Mouse (Mus musculus) v-Abl transformed pro-B cells (cell line): Measurements from ENCODE around the gene Mgst3.

ENCODE experiments used
- in situ Hi-C, 2 experiments: fragments of 400-800 bp; cut with MboI; formaldehyde crosslinking; loops; one replicate each; pipeline ENCODE4 v1.15.1; 2025; ENCODE audit not compliant: unreplicated experiment in 2 of 2

Gene Mgst3

DNA sequence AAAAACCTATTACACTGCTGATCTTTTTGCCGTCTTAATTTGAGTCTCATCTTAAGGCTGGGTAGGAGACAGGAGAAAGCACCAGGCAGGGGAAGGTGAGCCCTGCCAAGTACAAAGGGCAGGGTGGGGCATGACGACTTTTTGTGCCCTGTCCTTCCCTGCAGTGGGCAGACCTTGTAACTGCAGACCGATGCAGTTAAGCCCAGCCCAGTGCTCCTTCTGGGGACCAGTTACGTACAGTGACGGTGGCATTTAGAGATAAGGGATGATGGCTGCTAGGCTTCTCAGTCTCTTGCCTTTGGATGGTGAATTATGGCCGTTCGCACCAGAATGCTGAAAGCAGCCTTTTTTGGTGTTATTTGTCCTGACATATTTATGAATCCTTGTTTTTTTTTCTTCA, 25.1 kb downstream of the Mgst3 start:
- in situ Hi-C loops: loop anchor here in 1 of 2 experiments (25.0 kb wide), 1 partner anchor 1206 kb away; no protein-coding TSS in a partner anchor

DNA sequence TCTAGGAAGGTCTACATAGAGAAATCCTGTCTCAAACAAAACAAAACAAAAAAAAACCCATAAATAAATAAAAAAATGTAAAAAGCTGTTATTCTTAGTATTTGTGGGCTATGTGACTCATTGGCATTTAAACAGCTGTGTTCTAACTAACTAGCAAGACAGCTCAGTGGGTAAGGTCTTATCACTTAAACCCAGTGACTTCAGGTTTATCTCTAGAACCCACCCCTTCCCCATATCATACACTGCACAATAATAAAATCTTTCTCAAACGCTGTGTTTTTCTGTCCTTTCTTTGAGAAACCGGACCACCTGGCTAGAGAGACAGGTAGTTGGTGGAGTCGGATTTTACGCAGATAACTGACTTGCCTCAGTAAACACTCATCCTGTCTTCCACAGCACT, 25.6 kb downstream of the Mgst3 start:
- in situ Hi-C loops: loop anchor here in 1 of 2 experiments (25.0 kb wide), 1 partner anchor 1206 kb away; no protein-coding TSS in a partner anchor

DNA sequence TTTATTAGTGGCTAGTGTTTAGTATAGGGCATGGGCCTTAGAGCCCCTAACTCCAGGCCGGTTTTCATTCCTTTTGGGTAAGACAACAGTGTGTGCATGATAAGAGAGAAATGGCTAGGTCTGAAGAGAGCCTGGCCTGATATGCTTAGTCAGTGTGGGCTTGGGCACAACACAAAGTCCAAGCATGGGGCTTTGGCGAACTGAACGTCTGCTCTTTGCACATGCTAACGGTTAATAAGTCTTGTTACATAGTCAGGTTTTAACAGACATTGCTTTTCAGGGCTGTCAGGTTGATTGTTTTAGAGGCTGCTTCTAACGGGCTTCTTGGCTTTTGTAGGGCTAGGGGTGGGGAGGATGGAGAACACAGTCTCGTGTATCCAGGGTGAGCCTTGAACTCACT, 27.0 kb downstream of the Mgst3 start:
- in situ Hi-C loops: loop anchor here in 1 of 2 experiments (25.0 kb wide), 1 partner anchor 1204 kb away; no protein-coding TSS in a partner anchor

DNA sequence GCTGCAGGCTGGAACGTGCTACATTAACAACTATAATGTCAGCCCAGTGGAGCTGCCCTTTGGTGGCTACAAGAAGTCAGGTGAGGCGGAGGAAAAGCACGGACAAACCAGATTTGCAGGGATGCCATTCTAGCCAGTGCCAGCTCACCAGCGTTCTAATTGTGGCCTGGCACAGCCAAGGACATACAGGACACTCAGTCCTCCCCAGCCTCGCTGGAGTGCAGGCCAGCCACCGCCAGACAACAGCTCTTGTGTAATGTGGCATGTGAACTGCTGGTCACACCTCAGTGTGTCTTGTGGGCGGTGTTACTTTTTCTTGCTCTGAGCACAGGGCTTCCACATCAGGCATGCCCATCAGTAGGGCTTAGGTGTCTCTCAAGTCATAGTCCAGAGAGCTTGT, 27.8 kb downstream of the Mgst3 start:
- in situ Hi-C loops: loop anchor here in 1 of 2 experiments (25.0 kb wide), 1 partner anchor 1204 kb away; no protein-coding TSS in a partner anchor

DNA sequence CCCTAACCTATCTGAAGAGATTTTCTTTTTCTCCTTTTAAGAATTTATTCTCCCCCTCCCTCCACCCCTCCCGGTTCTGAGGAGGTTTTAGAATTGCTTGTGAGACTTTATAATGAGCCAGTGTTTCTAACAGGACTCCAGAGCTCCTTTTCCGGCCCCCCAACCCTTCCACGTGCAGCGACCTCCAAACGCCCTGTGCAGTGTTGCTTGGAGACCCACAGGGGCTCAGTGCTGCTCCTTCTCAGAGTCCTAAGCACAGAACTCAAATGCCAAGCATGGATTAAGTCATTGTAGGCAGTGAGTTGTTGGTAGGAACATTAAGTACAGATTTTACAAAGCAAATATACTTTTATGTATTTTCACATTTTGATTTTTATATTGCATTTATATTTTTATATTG, 30.3 kb downstream of the Mgst3 start:
- in situ Hi-C loops: loop anchor here in 1 of 2 experiments (25.0 kb wide), 1 partner anchor 1201 kb away; no protein-coding TSS in a partner anchor

DNA sequence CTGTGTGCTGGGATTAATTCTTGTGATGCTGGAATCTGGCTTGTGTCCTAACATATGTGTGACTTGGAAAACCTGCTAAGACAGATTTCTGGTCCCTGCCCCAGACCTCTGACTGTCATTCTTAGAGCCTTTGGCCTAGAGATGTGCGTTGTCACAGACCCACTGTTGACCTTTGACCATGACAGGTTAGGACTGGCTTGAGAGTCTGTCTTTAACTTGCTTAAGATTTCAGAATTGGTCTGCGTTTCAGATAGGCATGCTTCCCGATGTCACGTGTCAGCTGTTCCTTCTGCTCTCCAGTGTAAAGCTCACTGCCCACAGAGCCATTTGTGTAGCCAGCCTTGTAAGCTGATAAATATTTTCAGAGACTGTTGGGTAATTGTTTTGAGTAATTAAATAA, 30.8 kb downstream of the Mgst3 start:
- in situ Hi-C loops: loop anchor here in 1 of 2 experiments (25.0 kb wide), 1 partner anchor 1201 kb away; no protein-coding TSS in a partner anchor

DNA sequence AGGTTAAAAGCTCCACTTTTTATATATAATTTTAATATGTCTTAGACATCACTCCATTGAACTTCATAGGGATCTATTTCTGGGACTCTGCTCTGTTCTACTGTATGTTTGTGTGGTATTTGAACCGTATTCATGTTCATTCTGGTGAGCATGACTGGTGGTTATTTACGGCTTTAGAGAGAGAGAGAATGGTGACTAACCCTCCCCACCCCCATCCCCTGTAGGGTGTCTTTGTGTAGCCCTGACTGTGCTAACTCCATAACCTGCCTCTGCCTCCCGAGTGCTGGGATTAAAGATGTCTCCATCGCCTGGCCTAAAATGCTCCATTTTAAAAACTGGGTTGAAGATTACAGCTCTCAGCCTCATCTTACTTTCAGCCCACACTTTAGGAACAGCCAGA, 33.4 kb downstream of the Mgst3 start:
- in situ Hi-C loops: loop anchor here in 1 of 2 experiments (25.0 kb wide), 1 partner anchor 1198 kb away; no protein-coding TSS in a partner anchor

DNA sequence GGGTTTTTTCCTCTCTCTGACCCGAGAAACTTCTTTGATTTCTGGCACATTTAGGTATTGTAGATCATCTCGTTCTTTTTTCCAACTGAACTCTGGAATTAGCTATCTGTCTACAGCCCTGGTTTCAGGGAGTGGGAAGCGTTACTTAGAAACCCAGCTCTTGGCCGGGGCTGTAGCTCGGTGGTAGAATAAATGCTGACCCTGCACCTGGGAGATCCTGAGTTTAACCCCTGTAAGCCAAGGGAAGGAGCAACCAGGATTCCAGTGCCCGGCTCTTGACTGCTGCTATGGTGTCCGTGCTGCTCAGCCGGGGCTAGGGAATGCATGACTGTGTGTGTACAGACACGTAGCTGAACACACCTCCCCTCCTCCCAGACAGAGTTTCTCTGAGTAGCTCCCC, 34.9 kb downstream of the Mgst3 start:
- in situ Hi-C loops: loop anchor here in 1 of 2 experiments (25.0 kb wide), 1 partner anchor 1196 kb away; no protein-coding TSS in a partner anchor

DNA sequence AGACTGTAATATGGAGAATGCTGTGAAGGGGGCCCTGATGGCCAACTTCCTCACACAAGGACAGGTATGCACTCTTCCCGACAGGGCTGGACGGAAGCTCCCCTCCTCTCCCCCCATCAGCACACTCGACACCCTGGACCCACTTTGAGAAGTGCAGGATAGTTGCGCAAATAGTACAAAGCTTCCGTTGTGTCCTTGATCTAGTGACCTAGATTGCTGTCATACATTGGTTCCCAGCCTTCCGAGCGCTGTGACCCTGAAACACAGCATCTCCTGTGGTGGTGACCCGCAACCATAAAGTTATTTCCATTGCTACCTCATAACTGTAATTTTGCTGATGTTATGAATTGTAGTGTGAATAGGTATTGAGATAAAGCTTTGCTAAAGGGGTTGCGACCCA, 36.3 kb downstream of the Mgst3 start:
- in situ Hi-C loops: loop anchor here in 1 of 2 experiments (25.0 kb wide), 1 partner anchor 1195 kb away; no protein-coding TSS in a partner anchor

DNA sequence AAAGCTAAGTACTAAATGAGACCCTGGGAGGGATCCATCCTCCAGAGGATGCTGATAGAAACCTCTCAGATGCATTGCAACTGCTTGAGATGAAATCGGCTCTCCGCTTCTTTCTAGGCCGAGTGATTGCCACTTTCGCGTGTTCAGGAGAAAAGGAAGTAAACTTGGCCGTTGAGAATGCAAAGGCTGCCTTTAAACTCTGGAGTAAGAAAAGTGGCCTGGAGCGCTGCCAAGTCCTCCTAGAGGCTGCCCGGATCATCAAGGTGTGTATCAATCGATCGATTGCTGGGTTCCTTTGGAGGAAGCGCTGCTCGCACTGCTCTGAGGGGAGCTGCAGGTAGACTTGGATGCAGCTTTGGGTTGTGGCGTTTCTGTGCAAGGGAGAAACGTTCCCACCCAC, 41.2 kb downstream of the Mgst3 start:
- in situ Hi-C loops: loop anchor here in 1 of 2 experiments (25.0 kb wide), 1 partner anchor 1190 kb away; no protein-coding TSS in a partner anchor

DNA sequence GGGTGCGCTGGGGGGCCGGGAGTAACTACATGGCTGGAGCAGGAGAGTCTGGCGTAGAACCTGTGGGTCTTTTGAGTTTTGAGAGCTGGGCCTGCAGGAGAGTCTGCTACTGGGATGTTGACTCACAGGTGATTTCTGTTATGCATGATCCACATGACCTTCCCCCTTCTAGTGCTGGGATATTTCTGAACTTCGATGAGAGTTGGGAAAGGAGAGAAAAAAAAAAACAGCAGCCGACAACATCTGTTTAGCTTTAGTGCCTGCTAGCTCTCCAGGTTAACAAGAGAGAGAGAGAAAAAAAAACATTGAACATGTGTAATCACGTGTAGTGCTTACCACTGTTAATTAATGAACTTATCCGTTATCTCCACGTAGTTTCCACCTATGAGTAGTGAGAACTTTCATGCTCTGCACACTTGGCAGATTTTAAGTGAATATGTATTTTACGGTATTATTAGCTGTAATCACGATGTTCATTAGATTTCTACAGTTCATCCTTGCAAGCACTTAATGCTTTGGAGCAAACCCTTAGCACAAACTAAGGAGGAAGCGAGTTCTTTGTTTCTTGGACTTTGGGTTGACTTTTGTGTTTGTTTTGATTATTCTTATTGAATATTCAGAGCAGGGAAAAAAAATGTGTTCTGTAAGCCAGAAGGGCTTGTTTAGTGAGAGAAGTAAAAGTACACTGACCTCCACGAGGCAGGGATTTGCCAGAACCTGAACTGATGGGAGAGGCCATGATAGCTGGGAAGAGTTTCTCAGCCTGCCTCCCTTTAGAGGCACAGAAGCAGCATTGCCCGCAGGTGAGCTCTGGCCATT, 42.8 kb downstream of the Mgst3 start:
- in situ Hi-C loops: loop anchor here in 1 of 2 experiments (25.0 kb wide), 1 partner anchor 1189 kb away; no protein-coding TSS in a partner anchor

DNA sequence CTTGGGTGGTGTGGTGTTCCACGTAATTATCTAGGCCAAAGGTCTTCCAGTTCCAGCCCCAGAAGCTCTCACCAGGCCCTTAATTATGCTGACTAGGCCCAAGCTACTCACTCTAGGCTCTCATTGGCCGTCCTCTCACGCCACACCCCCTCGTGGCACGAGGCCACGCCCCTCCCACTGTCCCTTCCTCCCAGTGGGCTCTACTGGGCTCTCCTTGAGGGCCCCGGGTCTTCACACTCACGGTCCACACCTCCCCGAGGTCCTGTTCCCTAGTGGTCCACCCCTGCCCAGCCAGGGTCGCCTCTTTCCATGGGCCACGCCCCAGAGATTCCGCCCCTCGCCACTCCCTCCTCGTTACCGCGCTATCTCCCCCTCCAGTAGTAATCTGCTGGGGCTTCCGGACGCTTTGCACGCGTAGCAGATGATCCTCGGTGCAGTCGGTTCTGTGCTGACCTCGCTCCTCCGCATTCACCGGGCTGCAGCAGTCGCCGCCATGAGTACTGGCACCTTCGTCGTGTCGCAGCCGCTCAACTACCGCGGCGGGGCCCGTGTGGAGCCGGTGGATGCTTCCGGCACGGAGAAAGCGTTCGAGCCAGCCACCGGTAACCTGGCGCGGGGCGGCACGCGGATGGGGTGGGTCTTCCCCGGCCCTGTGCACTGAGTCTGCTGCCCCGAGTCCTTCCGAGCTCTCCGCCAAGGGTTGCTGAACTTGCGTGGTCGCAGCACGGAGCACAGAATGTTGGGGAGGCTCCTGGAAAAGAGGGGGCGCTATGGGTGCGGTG, 43.6 kb downstream of the Mgst3 start, which contains the start of gene Aldh9a1:
Gene Aldh9a1 (plus strand): TSS at position 177 of the 782 bp plus-strand sequence.
- in situ Hi-C loops: loop anchor here (25.0 kb wide), 3 partner anchors 338 to 1188 kb away; partner anchors contain the start of gene Fam78b (in 2 of the 2)

DNA sequence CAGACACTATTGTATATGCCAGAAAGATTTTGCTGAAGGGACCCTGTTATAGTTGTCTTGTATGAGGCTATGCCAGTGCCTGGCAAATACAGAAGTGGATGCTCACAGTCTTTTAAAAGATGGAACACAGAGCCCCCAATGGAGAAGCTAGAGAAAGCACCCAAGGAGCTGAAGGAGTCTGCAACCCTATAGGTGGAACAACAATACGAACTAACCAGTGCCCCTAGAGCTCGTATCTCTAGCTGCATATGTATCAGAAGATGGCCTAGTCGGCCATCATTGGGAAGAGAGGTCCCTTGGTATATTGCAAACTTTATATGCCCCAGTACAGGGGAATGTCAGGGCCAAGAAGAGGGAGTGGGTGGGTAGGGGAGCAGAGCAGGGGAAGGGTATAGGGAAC, 44.4 kb downstream of the Mgst3 start:
- in situ Hi-C loops: loop anchor here (25.0 kb wide), 2 partner anchors 337 to 562 kb away; partner anchors contain the start of gene Fam78b (in 2 of the 2)

DNA sequence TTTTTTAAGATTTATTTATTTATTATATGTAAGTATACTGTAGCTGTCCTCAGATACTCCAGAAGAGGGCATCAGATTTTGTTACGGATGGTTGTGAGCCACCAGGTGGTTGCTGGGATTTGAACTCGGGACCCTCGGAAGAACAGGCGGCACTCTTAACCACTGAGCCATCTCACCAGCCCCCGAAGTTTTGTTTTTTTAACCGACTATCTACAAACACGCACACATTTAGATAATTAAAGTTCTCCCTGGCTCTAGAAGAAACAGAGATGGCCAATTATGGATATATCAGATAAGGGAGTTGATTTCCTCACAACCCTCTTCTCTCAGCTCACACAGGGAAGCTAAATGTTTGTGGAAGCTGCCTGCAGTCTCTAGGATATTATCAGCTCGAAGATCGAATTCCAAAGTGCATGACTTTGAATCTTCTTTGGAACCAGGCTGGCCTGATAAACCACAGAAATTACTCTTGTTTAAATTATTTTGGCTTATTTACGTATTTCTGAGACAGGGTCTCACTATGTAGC, 47.6 kb downstream of the Mgst3 start:
- in situ Hi-C loops: loop anchor here (25.0 kb wide), 2 partner anchors 334 to 559 kb away; partner anchors contain the start of gene Fam78b (in 2 of the 2)

DNA sequence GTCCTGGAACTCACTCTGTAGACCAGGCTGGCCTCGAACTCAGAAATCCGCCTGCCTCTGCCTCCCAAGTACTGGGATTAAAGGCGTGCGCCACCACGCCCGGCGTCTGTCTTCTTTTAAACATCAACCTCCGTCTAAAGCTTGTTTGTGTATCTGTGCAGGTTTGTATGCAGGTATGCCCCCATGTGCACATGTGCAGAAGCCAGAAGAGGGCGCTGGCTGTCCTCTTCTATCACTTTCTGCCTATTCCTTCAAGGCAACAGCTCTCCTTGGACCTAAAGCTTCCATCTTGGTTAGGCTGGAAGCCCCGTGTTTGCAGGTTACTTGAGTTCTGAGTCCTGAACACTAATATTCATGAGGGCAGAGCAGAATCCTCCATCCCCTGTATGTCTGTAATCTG, 50.8 kb downstream of the Mgst3 start:
- in situ Hi-C loops: loop anchor here (25.0 kb wide), 2 partner anchors 331 to 556 kb away; partner anchors contain the start of gene Fam78b (in 2 of the 2)

DNA sequence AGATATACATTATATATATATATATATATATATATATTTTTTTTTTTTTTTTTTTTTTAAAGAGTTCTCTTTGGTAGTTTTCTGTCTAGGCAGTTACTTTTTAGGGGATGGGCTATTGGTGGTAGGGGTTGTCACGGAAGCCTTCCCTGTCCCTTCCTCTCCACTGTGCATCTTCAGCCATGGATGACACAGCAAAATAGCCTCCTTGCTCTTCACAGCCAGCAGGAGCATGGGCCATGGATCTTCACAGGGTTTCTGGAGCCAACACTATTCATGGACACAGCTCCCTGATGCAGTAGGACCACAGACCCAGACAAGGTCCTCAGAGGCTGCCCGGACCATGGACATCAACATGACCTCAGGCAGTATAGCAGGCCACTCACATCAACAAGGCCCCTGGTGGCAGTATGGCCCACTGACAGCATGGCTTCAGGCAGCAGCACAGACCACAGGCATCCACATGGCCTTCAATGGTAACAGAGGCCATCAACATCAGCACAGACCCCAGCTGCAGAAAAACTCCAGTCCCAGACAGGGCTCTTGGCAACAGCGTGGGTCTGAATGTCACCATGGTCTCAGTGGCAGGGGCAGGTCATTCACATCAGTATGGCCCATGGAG, 52.6 kb downstream of the Mgst3 start:
- in situ Hi-C loops: loop anchor here (25.0 kb wide), 2 partner anchors 329 to 554 kb away; partner anchors contain the start of gene Fam78b (in 2 of the 2)

DNA sequence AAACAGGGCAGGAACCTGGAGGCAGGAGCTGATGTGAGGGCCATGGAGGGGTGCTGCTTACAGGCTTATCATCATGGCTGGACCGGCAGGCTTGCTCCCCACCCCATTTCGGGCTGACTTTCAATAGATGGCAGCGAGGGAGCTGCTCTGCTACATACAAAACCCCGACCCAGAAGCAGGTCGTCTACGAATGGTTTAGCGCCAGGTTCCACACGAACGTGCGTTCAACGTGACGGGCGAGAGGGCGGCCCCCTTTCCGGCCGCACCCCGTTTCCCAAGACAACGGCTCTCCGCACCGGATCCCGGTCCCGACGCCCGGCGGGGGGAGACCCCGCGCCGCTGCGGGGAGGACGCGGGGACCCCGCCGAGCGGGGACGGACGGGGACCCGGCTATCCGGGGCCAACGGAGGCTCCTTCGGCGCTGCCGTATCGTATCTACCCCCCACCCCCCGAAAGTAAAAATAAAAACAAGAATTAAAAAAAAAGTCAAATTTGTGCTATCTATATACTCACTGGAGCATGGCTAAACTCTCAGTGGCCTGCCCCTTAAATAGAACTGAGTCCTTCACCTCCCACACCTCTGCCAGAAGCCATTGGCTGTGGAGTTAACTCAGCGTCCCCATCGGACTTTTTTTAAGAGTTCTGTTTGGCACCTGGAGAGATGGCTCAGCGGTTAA, 53.4 kb downstream of the Mgst3 start:
- in situ Hi-C loops: loop anchor here (25.0 kb wide), 2 partner anchors 328 to 553 kb away; partner anchors contain the start of gene Fam78b (in 2 of the 2)

DNA sequence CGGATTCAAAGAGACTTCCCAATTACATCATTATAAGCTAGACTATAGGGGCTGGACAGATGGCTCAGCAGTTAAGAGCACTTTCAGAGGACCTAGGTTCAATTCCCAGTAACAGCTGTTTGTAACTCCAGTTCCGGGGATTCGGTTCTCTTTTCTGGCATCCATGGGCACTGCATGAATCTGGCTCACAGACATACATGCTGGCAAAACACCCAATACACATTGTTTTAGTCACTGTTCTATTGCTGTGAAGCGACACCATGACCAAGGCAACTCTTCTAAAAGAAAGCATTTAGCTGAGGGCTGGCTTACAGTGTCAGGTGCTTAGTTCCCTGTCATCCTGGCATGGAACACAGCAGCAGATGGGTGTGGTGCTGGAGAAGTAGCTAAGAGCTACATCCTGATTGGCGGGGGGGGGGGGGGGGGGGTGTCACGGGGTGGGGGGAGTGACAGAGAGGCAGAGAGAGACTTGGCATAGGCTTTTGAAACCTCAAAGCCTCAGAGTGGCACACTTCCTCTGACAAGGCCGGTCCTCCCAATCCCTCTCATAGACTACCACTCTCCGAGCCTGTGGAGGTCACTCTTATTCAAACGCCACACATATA, 54.4 kb downstream of the Mgst3 start:
- in situ Hi-C loops: loop anchor here (5.0 to 25.0 kb wide), 5 partner anchors 117 to 604 kb away; partner anchors contain the start of gene Fam78b (in 2 of the 2)
